Mouse (Mus musculus) neural tube, embryonic 13.5 days (tissue): ENCODE measurements around the gene Zfp946. TPM values are rescaled to one million over a fixed set of nuclear protein-coding genes. Genes with fewer than 3 reads are reported as not detected.
A peak's percentile ranks its signal among the peaks of the same experiment; 100 is the strongest.

Experiments used
- ATAC-seq: fragments of 200-750 bp; cut with Nextera tagmentation; 2 replicates; pipeline ENCODE4 v1.8.0; 2017; ENCODE audit warnings: low read depth, mild to moderate bottlenecking, moderate TSS enrichment, moderate library complexity
- H3K27ac ChIP-seq: fragments of 300-500 bp; sonication (generic); replicated peaks from 2 replicates; pipeline ENCODE4 v1.5.1; 2015; ENCODE audit warnings: moderate library complexity, mild to moderate bottlenecking, inconsistent platforms
- H3K27me3 ChIP-seq: fragments of 300-500 bp; sonication (generic); 2 replicates; pipeline ENCODE4 v1.6.1; 2015; ENCODE audit warnings: mild to moderate bottlenecking, inconsistent platforms
- H3K36me3 ChIP-seq: fragments of 300-500 bp; sonication (generic); 2 replicates; pipeline ENCODE4 v1.6.1; 2015; ENCODE audit warnings: mild to moderate bottlenecking, inconsistent platforms
- H3K4me1 ChIP-seq: fragments of 300-500 bp; sonication (generic); replicated peaks from 2 replicates; pipeline ENCODE4 v1.6.1; 2015; ENCODE audit warnings: inconsistent platforms
- H3K4me2 ChIP-seq: fragments of 300-500 bp; sonication (generic); 2 replicates; pipeline ENCODE4 v1.6.1; 2015; ENCODE audit warnings: inconsistent platforms, mild to moderate bottlenecking, moderate library complexity
- H3K4me3 ChIP-seq: fragments of 300-500 bp; sonication (generic); 2 replicates; pipeline ENCODE4 v1.5.1; 2015; ENCODE audit warnings: mild to moderate bottlenecking, inconsistent platforms
- H3K9ac ChIP-seq: fragments of 300-500 bp; sonication (generic); 2 replicates; pipeline ENCODE4 v1.6.1; 2015; ENCODE audit warnings: moderate library complexity, mild to moderate bottlenecking, inconsistent platforms
- H3K9me3 ChIP-seq: fragments of 300-500 bp; sonication (generic); 2 replicates; pipeline ENCODE4 v1.6.1; 2016; ENCODE audit warnings: inconsistent platforms
- WGBS: fragments of 180-500 bp; shearing (Covaris S2); methylation state at CpG from one replicate; pipeline ENCODE4 v1.1.7; 2015; 5-methylcytosine and 5-hydroxymethylcytosine counted together
- polyA plus RNA-seq: library from polyadenylated mRNA; unstranded; fragments of >200 nt; fragmentation: Nextera tagmentation; extraction: Ambion mirVana; gene quantifications from 2 replicates; pipeline ENCODE4 v1.2.1, GENCODE M21; 2015

Zfp946 gene
- 36.8 and 40.1 TPM in 2 replicates for polyA plus RNA-seq

- Histone ChIP-seq H3K36me3 (0 out of 2 replicates have a peak, but pooled peaks cover 8% of the 10 kb centered on the region), H3K4me1 (peaks cover 27% of the 10 kb centered on the region), H3K4me3 (peak within 1 kb of the TSS; percentile 66), H3K4me2 (peak within 1 kb of the TSS; percentile 72), H3K9me3 (no peaks in the 10 kb centered on the region), H3K27me3 (no peaks in the 10 kb centered on the region), H3K9ac (peak within 1 kb of the TSS; percentile 78), H3K27ac (peak within 1 kb of the TSS; percentile 86)
- peak; percentile 95 for ATAC-seq
- WGBS: under 1% methylated on average over 29 of the region's 29 CpGs
These were observed at the start of gene Zfp946 for GRCm38 (mm10) chr17:22423952-22424617. Gene Zfp946 (plus strand): TSS chr17:22424222.

GRCm38 (mm10) chr17:22410756-22411155 is 13.3 kb upstream of the Zfp946 start:
- no peak for ATAC-seq
- no peak overlapping the region for H3K4me2 ChIP-seq
- no peaks in the 10 kb centered on the region for H3K4me1 ChIP-seq
- H3K9ac ChIP-seq: no peak overlapping the region
- no peaks in the 10 kb centered on the region for H3K36me3 ChIP-seq
- WGBS: 82% methylated on average over 2 of the region's 2 CpGs
- no peaks in the 10 kb centered on the region for H3K27me3 ChIP-seq
- H3K27ac ChIP-seq: no peak overlapping the region
- H3K4me3 ChIP-seq: no peak overlapping the region
- H3K9me3 ChIP-seq: no peaks in the 10 kb centered on the region

- Histone ChIP-seq H3K9me3 (no peaks in the 10 kb centered on the region), H3K36me3 (no peaks in the 10 kb centered on the region), H3K4me3 (no peak overlapping the region), H3K27ac (no peak overlapping the region), H3K27me3 (no peaks in the 10 kb centered on the region), H3K9ac (no peak overlapping the region), H3K4me1 (no peaks in the 10 kb centered on the region), H3K4me2 (no peak overlapping the region)
- peak; percentile 36 for ATAC-seq
- 2% methylated on average over 3 of the region's 3 CpGs for WGBS
These were observed 6.5 kb upstream of the Zfp946 start for GRCm38 (mm10) chr17:22417510-22417909.

DNA sequence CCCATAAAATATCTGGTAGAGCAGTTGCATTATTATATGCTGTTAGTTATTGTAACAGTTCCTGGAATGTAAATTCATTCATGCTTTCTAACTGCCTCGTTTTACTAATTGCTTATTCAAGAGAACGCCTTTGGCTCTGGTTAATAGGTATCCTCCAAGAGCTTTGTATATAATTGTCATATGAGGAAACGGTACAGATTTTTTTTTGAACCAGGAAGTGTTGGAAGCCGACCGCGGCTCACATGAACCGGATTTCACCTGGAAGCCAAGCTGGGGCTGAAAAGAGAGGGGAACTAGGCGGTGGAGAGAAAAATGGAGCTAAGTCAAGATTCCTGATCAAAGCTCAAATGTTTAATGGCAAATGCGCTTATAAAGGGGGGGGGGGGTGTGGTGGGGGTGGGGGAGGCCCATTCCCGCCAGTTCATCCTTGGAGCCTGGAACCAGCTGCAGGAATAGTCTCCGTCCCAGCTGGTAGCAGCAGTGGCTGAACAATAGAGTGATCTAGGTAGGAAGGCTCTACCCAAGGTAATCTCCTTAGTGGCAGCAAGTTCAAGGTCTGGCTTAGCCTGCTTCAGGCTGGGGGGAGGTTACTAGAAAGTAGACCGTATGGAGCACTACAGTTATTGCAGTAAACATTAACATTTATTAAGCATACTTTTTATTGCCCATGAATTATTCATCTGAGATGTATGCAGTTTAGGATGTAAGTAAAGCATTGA is 773 bp downstream of the Zfp946 start:
- 4% methylated on average over 12 of the region's 12 CpGs for WGBS
- Histone ChIP-seq H3K27ac (peak overlapping the region; percentile 86), H3K9me3 (no peaks in the 10 kb centered on the region), H3K27me3 (no peaks in the 10 kb centered on the region), H3K36me3 (0 out of 2 replicates have a peak, but pooled peaks cover 9% of the 10 kb centered on the region), H3K4me3 (peak overlapping the region; percentile 66), H3K9ac (peak overlapping the region; percentile 78), H3K4me2 (peak overlapping the region; percentile 72), H3K4me1 (peaks cover 27% of the 10 kb centered on the region)
- ATAC-seq: peak; percentile 73

DNA sequence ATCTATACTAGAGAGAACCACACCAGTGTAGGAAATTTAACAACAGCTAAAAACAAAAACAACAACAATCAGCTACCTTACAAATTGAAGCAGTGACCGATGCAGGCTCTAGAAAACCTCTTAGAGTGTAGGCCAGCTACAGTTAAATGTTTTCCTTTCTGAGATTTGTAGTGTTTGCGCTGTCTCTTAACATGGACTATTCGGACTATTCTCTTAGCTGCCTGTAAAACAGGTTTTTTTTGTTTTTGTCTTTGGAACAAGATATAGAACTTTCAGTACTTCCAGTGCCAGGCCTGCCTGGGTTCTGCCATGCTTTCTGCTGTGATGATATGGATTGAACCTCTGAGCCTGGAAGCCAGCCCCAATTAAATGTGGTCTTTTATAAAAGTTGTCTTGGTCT is 23.7 kb downstream of the Zfp946 start:
- H3K27me3 ChIP-seq: no peaks in the 10 kb centered on the region
- H3K27ac ChIP-seq: no peak overlapping the region
- no peak overlapping the region for H3K4me3 ChIP-seq
- H3K9me3 ChIP-seq: peaks cover 24% of the 10 kb centered on the region
- no peak overlapping the region for H3K4me2 ChIP-seq
- H3K4me1 ChIP-seq: no peaks in the 10 kb centered on the region
- H3K9ac ChIP-seq: no peak overlapping the region
- 95% methylated on average over 3 of the region's 3 CpGs for WGBS
- H3K36me3 ChIP-seq: peaks cover 60% of the 10 kb centered on the region
- no peak for ATAC-seq

- H3K27me3 ChIP-seq: no peaks in the 10 kb centered on the region
- 80% methylated on average over 4 of the region's 4 CpGs for WGBS
- no peaks in the 10 kb centered on the region for H3K4me1 ChIP-seq
- H3K4me3 ChIP-seq: no peak overlapping the region
- H3K27ac ChIP-seq: no peak overlapping the region
- no peak overlapping the region for H3K9ac ChIP-seq
- no peaks in the 10 kb centered on the region for H3K9me3 ChIP-seq
- no peak overlapping the region for H3K4me2 ChIP-seq
- no peaks in the 10 kb centered on the region for H3K36me3 ChIP-seq
- no peak for ATAC-seq
These were observed 73.1 kb downstream of the Zfp946 start for GRCm38 (mm10) chr17:22497120-22497519.

Other genes with a start within 250 kb of the Zfp946 start
- gene Zfp994, start 198.6 kb upstream of the Zfp946 start, polyA plus RNA-seq: 3.8 and 4.5 TPM in 2 replicates
- 10.9 and 11.8 TPM in 2 replicates for gene CT030661.1, start 109.4 kb upstream of the Zfp946 start, polyA plus RNA-seq
- gene Zfp944, start 62.8 kb upstream of the Zfp946 start, polyA plus RNA-seq: 14.2 TPM in 2 replicates
- 8.3 and 8.4 TPM in 2 replicates for gene Zfp758, start 62.8 kb upstream of the Zfp946 start, polyA plus RNA-seq
- gene Vmn2r111, start 149.3 kb downstream of the Zfp946 start, polyA plus RNA-seq: not detected in 2 replicates
- gene Vmn2r112, start 176.7 kb downstream of the Zfp946 start, polyA plus RNA-seq: not detected in 2 replicates